Mouse (Mus musculus): ENCODE measurements around the gene Olfr190.
"Not testable (repeated sequence)": the region's sequence is repeated elsewhere in the genome, so short reads cannot be mapped to it uniquely, and the experiment has no call there.

DNA sequence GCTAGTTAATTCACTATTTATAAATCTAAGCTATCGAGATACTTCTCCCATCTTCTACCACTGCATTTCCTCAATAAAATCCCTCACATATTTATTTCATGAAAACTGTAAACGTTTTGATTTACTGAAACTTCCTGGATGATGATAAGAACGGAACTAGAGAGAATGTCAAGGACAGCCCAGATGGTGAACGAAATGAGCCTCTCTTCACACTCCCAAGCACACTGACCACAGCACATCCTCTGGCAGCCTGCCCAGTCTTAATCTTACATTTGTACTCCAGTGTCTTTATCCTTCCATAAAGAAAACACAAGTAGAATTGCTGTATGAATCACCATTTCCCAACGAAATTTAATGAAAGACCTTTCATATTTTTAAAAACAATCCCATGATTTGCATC is 30.7 kb upstream of the Olfr190 start:
- TF ChIP-seq GATA1 (IDR thresholded peaks at IDR 0.05; ENCODE audit: borderline replicate concordance, low read length); FLI1 (IDR thresholded peaks at IDR 0.05; ENCODE audit: low read length): not testable (repeated sequence)
